Mouse (Mus musculus): ENCODE measurements around the gene Cby3. TPM values are rescaled to one million over a fixed set of nuclear protein-coding genes. Genes with fewer than 3 reads are reported as not detected.

The Cby3 gene
- polyA plus RNA-seq (2012), result not detected in 2 replicates

- TF ChIP-seq GATA1 (IDR thresholded peaks at IDR 0.05; ENCODE audit: low read length), result no peak
These were observed at the start of gene Cby3 for GRCm38 (mm10) chr11:50354162-50354561. Cby3 (plus strand) TSS chr11:50354462.

- TF ChIP-seq GATA1 (IDR thresholded peaks at IDR 0.05; ENCODE audit: low read length), result no peak
These were observed 41.5 kb upstream of the Cby3 start for GRCm38 (mm10) chr11:50312803-50313202.

GRCm38 (mm10) chr11:50321239-50321638, 33.0 kb upstream of the Cby3 start:
- TF ChIP-seq GATA1 (IDR thresholded peaks at IDR 0.05; ENCODE audit: low read length), result no peak

DNA sequence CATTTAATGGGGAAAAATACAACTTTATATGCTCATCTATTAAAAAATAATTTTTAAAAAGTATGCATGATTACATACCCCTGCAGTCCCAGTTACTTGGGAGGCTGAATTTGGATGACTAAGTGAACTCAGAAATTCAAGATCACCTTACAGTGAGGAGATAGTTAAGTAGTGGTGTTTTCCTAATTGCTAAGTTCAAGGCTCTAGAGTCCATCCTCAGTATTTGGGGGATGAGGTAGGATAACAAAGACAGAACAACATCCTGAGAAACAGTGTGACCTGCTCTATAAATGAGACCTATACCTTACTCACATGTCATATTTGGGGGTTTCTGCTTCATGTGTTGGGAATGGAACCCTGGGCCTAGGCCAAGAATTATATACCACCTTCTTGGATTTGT, 31.9 kb upstream of the Cby3 start:
- no peak for TF ChIP-seq GATA1 (IDR thresholded peaks at IDR 0.05; ENCODE audit: low read length)

GRCm38 (mm10) chr11:50323843-50324242, 30.4 kb upstream of the Cby3 start:
- TF ChIP-seq GATA1 (IDR thresholded peaks at IDR 0.05; ENCODE audit: low read length), result no peak

DNA sequence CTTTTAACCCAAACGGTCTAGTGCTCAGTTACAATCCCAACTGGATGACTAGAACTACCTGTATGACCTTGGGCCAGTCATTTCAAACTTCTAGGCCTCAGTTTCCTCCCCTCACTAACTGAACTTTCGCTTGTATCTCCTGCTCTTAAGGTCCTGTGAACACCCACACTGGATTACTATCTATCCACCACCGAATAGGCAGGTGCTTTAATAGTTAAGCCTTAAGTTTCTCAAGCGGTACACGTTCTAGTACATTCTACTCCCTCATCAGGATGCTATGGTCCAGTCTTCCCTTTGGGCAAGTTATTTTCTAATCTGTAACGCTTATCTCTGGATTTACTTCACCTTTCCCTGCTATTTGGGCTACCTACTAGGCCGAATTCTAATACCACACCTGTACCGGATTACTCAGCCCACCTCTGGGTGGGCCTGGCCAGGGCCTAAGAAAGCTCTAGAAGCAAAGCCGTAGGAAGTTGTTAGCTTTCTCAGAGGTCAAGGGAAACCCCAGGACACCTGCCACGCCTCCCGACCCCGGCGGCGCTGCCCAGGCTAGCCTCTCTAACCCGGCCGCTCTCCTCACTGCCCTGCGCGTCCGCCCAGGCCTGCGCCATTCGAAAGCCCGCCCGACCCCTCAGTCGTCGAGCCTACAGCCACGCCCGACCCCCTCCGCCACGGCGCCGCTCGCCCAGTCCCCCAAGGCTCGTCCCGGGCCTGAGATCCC, 29.4 kb upstream of the Cby3 start:
- TF ChIP-seq GATA1 (IDR thresholded peaks at IDR 0.05; ENCODE audit: low read length), result no peak

GRCm38 (mm10) chr11:50325496-50326301, 28.6 kb upstream of the Cby3 start, which contains the start of gene Canx:
Canx (minus strand) TSS chr11:50325673.
- TF ChIP-seq GATA1 (IDR thresholded peaks at IDR 0.05; ENCODE audit: low read length), result no peak

DNA sequence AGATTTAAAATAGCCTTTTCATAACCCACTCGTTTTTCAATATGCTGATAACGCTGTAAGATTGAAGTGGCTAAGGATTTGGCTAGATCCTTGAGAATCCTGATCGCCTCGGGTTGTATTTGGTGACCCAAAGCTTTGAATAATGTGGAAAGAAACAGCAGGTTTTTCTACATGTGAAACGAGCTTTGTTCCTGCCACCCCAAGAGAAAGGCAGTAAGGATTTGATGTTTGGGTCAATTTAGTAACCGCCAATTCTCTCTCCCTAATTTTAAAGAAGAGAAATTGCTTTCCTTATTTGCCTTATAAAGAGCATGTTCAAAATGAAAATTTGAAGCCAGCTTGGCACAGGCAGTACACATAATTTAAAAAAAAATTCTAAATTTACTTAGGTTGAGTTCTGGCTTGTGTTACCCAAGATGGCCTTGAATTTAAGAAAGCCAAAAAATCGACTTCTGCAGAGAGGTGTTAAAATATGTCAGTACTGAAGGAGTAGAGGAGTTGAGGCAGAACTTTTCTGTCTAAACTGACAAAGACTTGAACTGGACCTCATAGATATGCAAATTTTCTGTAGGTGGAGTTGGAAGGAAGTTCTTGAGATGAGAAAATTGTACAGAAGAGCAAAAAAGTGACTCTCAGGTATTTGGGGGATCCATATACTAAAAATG, 27.8 kb upstream of the Cby3 start:
- TF ChIP-seq GATA1 (IDR thresholded peaks at IDR 0.05; ENCODE audit: low read length), result no peak

- TF ChIP-seq GATA1 (IDR thresholded peaks at IDR 0.05; ENCODE audit: low read length), result no peak
These were observed 26.1 kb upstream of the Cby3 start for GRCm38 (mm10) chr11:50328075-50328625.

GRCm38 (mm10) chr11:50329378-50329777, 24.9 kb upstream of the Cby3 start:
- no peak for TF ChIP-seq GATA1 (IDR thresholded peaks at IDR 0.05; ENCODE audit: low read length)

DNA sequence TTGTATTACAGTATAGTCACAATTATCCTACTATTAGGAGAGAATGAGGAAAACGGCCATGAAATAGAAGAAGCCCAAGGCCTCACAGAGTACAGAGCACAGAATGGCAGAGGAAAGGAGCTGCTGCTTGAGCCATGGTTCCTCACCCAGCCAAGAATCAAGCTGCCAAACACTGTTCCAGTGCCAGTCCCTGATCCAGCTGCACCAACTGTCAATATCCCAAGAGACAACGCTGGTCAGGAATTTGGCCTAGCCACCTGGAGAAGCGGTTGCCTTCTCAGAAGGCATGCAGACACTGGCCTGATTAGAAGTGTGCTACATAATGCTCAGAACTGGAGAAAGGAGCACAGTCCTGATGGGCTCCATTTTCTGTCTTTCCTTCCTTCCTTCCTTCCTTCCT, 21.1 kb upstream of the Cby3 start:
- no peak for TF ChIP-seq GATA1 (IDR thresholded peaks at IDR 0.05; ENCODE audit: low read length)

- no peak for TF ChIP-seq GATA1 (IDR thresholded peaks at IDR 0.05; ENCODE audit: low read length)
These were observed 18.1 kb upstream of the Cby3 start for GRCm38 (mm10) chr11:50336126-50336525.

- no peak for TF ChIP-seq GATA1 (IDR thresholded peaks at IDR 0.05; ENCODE audit: low read length)
These were observed 17.4 kb upstream of the Cby3 start for GRCm38 (mm10) chr11:50336891-50337290.

DNA sequence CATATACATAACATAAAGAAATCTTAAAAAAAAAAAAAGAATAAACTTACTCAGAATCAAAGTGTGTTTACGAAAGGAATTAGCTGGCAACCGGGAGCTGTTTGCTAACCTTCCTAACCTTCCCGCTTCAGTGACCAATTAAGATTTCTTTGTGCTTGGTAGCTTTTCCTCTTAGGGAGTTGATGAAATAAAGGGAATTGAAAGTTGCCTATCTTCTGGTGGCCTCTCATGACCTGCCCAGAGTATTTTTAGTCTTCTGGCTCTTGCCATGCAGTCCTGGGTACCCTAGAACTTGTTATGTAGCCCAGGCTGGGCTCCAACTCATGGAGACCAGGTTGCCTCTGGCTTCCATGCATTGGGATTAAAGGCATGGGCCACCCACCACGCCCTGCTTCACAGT, 8.8 kb upstream of the Cby3 start:
- no peak for TF ChIP-seq GATA1 (IDR thresholded peaks at IDR 0.05; ENCODE audit: low read length)

GRCm38 (mm10) chr11:50346256-50347032, 7.8 kb upstream of the Cby3 start:
- TF ChIP-seq GATA1 (IDR thresholded peaks at IDR 0.05; ENCODE audit: low read length), result no peak

Measured in G1E-ER4 (cell line).